Mouse (Mus musculus) fat pad, adult 2 months (tissue): ENCODE measurements around the gene Sbk3.

Experiments used
- DNase-seq: peaks from one replicate; pipeline ENCODE4 v3.0.0-alpha.2; 2011; ENCODE audit warnings: low read depth, low spot score; ENCODE audit errors: extremely low read depth

The Sbk3 gene

GRCm38 (mm10) chr7:4993999-4994788, 23.2 kb upstream of the Sbk3 start:
- no peak for DNase-seq

GRCm38 (mm10) chr7:4993347-4993998, 22.5 kb upstream of the Sbk3 start:
- no peak for DNase-seq

GRCm38 (mm10) chr7:4988250-4988649, 17.3 kb upstream of the Sbk3 start:
- DNase-seq: no peak

- no peak for DNase-seq
Measured at GRCm38 (mm10) chr7:4976832-4977231, 5.9 kb upstream of the Sbk3 start.

- DNase-seq: no peak
Measured at GRCm38 (mm10) chr7:4975455-4975854, 4.5 kb upstream of the Sbk3 start.

- DNase-seq: no peak
Measured at GRCm38 (mm10) chr7:4972321-4973047, 1.5 kb upstream of the Sbk3 start.

GRCm38 (mm10) chr7:4971710-4972109, 742 bp upstream of the Sbk3 start:
- DNase-seq: no peak

GRCm38 (mm10) chr7:4964988-4965387, 6.0 kb downstream of the Sbk3 start:
- DNase-seq: no peak

- DNase-seq: no peak
Measured at GRCm38 (mm10) chr7:4964272-4964671, 6.7 kb downstream of the Sbk3 start, which contains the start of gene Sbk2. Gene Sbk2, minus strand, starts transcription at chr7:4964406.

- no peak for DNase-seq
Measured at GRCm38 (mm10) chr7:4963527-4963926, 7.4 kb downstream of the Sbk3 start.

GRCm38 (mm10) chr7:4957361-4957760, 13.6 kb downstream of the Sbk3 start:
- DNase-seq: no peak

- no peak for DNase-seq
Measured at GRCm38 (mm10) chr7:4953815-4954445, 17.0 kb downstream of the Sbk3 start.

- DNase-seq: no peak
Measured at GRCm38 (mm10) chr7:4950561-4951342, 20.2 kb downstream of the Sbk3 start.

- DNase-seq: no peak
Measured at GRCm38 (mm10) chr7:4948386-4948785, 22.6 kb downstream of the Sbk3 start.

GRCm38 (mm10) chr7:4947855-4948254, 23.1 kb downstream of the Sbk3 start:
- DNase-seq: no peak

GRCm38 (mm10) chr7:4943223-4943815, 27.6 kb downstream of the Sbk3 start:
- peak; percentile 34 for DNase-seq

- no peak for DNase-seq
Measured at GRCm38 (mm10) chr7:4942673-4943072, 28.3 kb downstream of the Sbk3 start.

GRCm38 (mm10) chr7:4940068-4940479, 30.9 kb downstream of the Sbk3 start:
- DNase-seq: no peak

- no peak for DNase-seq
Measured at GRCm38 (mm10) chr7:4938456-4938855, 32.5 kb downstream of the Sbk3 start.

GRCm38 (mm10) chr7:4937392-4937791, 33.6 kb downstream of the Sbk3 start:
- DNase-seq: no peak
